In genomic region chr10:37367796-37368195, GRCm38 (mm10) we compare ENCODE assay signal across 21 mouse cellular contexts.
"Had no signal": no experiment of that assay in that cellular context is flagged by ENCODE, and none has a peak within 500 bp of the region (broad histone marks: within the 10 kb centered on the region; RNA-seq: fewer than 3 reads in every experiment).

No protein-coding gene starts in this region.

- H3K27ac ChIP-seq: kidney, postnatal 0 days; layer of hippocampus, adult 2 months; limb, embryonic 12.5 days; limb, embryonic 15.5 days; liver, embryonic 14.5 days; macrophage; midbrain, embryonic 13.5 days; neural tube, embryonic 12.5 days; neural tube, embryonic 15.5 days; stomach, embryonic 15.5 days had no signal

- H3K27me3 ChIP-seq: limb, embryonic 12.5 days; limb, embryonic 15.5 days; midbrain, embryonic 13.5 days; neural tube, embryonic 12.5 days; neural tube, embryonic 15.5 days; stomach, embryonic 15.5 days had no signal

- H3K4me3 ChIP-seq: layer of hippocampus, adult 2 months; limb, embryonic 12.5 days; limb, embryonic 15.5 days; midbrain, embryonic 13.5 days; neural tube, embryonic 12.5 days; neural tube, embryonic 15.5 days; stomach, embryonic 15.5 days had no signal

- H3K4me1 ChIP-seq: limb, embryonic 12.5 days; limb, embryonic 15.5 days; midbrain, embryonic 13.5 days; neural tube, embryonic 12.5 days; neural tube, embryonic 15.5 days; stomach, embryonic 15.5 days had no signal

- DNase-seq: kidney, adult 2 months; kidney, postnatal 25 days; layer of hippocampus, adult 9-11 months; liver, postnatal 0 days; lung, embryonic 14.5 days; right cerebral cortex, adult 18-20 months; right cerebral cortex, postnatal 14 days; right cerebral cortex, postnatal 4 days; spleen, adult 18-20 months; thymus, postnatal 25 days had no signal

- ATAC-seq: intestine, postnatal 0 days; liver, postnatal 0 days; midbrain, embryonic 13.5 days had no signal
